Mouse (Mus musculus) inflammation-experienced regulatory T-cells, adult 6 months (primary cell): Measurements from ENCODE around the gene Nos2. TPM values are rescaled to one million over a fixed set of nuclear protein-coding genes. Genes with fewer than 3 reads are reported as not detected.
A peak's percentile ranks its signal among the peaks of the same experiment; 100 is the strongest.
"Not testable (repeated sequence)": the region's sequence is repeated elsewhere in the genome, so short reads cannot be mapped to it uniquely, and the experiment has no call there.

ENCODE experiments used
- ATAC-seq: one replicate; pipeline ENCODE4 v1.8.0; 2017
- polyA plus RNA-seq, 3 experiments: library from polyadenylated mRNA; unstranded; fragments of 100-300 nt; shearing (Covaris generic); gene quantifications; one replicate each; pipeline ENCODE4 v1.2.1; 2017

The Nos2 gene
- polyA plus RNA-seq, 3 experiments from 2014 or later = not detected

GRCm38 (mm10) chr11:78959841-78960520 lies 39.4 kb downstream of the Nos2 start:
- no peak for ATAC-seq

GRCm38 (mm10) chr11:78961221-78961620 lies 40.6 kb downstream of the Nos2 start:
- no peak for ATAC-seq

- peak; percentile 21 for ATAC-seq
Measured at GRCm38 (mm10) chr11:78967371-78967770, 46.8 kb downstream of the Nos2 start.

GRCm38 (mm10) chr11:78968121-78968520 lies 47.5 kb downstream of the Nos2 start:
- ATAC-seq = no peak

GRCm38 (mm10) chr11:78971096-78971495 lies 50.5 kb downstream of the Nos2 start:
- no peak for ATAC-seq

GRCm38 (mm10) chr11:78971746-78972145 lies 51.2 kb downstream of the Nos2 start:
- no peak for ATAC-seq

GRCm38 (mm10) chr11:78972328-78972727 lies 51.7 kb downstream of the Nos2 start:
- ATAC-seq = no peak

- ATAC-seq = no peak
Measured at GRCm38 (mm10) chr11:78972811-78973351, 52.3 kb downstream of the Nos2 start.

GRCm38 (mm10) chr11:78973381-78974150 lies 53.0 kb downstream of the Nos2 start:
- no peak for ATAC-seq

GRCm38 (mm10) chr11:78976731-78977510 lies 56.3 kb downstream of the Nos2 start:
- no peak for ATAC-seq

GRCm38 (mm10) chr11:78978176-78979019 lies 57.8 kb downstream of the Nos2 start:
- no peak for ATAC-seq

GRCm38 (mm10) chr11:78980083-78980634 lies 59.6 kb downstream of the Nos2 start:
- no peak for ATAC-seq

GRCm38 (mm10) chr11:78982042-78982441 lies 61.5 kb downstream of the Nos2 start:
- ATAC-seq = no peak

- ATAC-seq = peak; percentile 47
Measured at GRCm38 (mm10) chr11:78982513-78983291, 62.1 kb downstream of the Nos2 start.

- ATAC-seq = no peak
Measured at GRCm38 (mm10) chr11:78983539-78983938, 63.0 kb downstream of the Nos2 start.

- peak; percentile 83 for ATAC-seq
Measured at GRCm38 (mm10) chr11:78984483-78985177, 64.0 kb downstream of the Nos2 start, which contains the start of gene Lgals9. Gene Lgals9, minus strand, starts transcription at chr11:78984946.

- ATAC-seq = no peak
Measured at GRCm38 (mm10) chr11:78985505-78985904, 64.9 kb downstream of the Nos2 start.

GRCm38 (mm10) chr11:78986311-78987002 lies 65.9 kb downstream of the Nos2 start:
- ATAC-seq = no peak

GRCm38 (mm10) chr11:78989206-78989605 lies 68.6 kb downstream of the Nos2 start:
- ATAC-seq = not testable (repeated sequence)
